28 mouse cellular contexts compared by ENCODE assay signal in genomic region chr3:30466031-30466650, GRCm38 (mm10).
DNase-seq lines count a peak whose midpoint lies in the region; ATAC-seq and TF ChIP-seq lines count a peak whose summit lies in the region.
"Had no signal": no experiment of that assay in that cellular context is flagged by ENCODE, and none has a peak within 500 bp of the region (broad histone marks: within the 10 kb centered on the region; RNA-seq: fewer than 3 reads in every experiment).

No protein-coding gene starts in this region.

- H3K9me3 ChIP-seq in heart, embryonic 16.5 days (replicated peaks; ENCODE audit: control insufficient read depth, low read length) = no peaks in the 10 kb centered on the region
- no peaks in the 10 kb centered on the region for H3K9me3 ChIP-seq in heart, embryonic 10.5 days
- no peaks in the 10 kb centered on the region for H3K9me3 ChIP-seq in lung, postnatal 0 days (ENCODE audit: low read length)
- H3K9me3 ChIP-seq in forebrain, embryonic 11.5 days (ENCODE audit: control insufficient read depth, low read length) = no peaks in the 10 kb centered on the region
- H3K9me3 ChIP-seq: heart, embryonic 13.5 days; hindbrain, embryonic 10.5 days; hindbrain, embryonic 15.5 days; liver, embryonic 12.5 days; midbrain, embryonic 10.5 days; neural tube, embryonic 12.5 days had no signal

- H3K27ac ChIP-seq in gastrocnemius, adult 2 months = peak overlapping the region; percentile 75
- H3K27ac ChIP-seq in heart, embryonic 16.5 days (ENCODE audit: low read length) = peak overlapping the region; percentile 11; the same call in 1 of the 2 replicates
- H3K27ac ChIP-seq in heart, embryonic 10.5 days = no peak overlapping the region
- H3K27ac ChIP-seq in lung, postnatal 0 days (ENCODE audit: low read length) = 0 out of 2 replicates have a peak overlapping the region, but pooled peaks have one; percentile 15
- peak overlapping the region; percentile 46 for H3K27ac ChIP-seq in cortical plate, adult 2 months (ENCODE audit: insufficient read depth, low read length)
- no peak overlapping the region for H3K27ac ChIP-seq in forebrain, embryonic 11.5 days (ENCODE audit: low read depth, low read length)
- H3K27ac ChIP-seq: hindbrain, embryonic 10.5 days; hindbrain, embryonic 15.5 days; liver, embryonic 12.5 days; midbrain, embryonic 10.5 days; neural tube, embryonic 12.5 days had no signal

- no peaks in the 10 kb centered on the region; the same call in 1 of the 2 replicates for H3K27me3 ChIP-seq in heart, embryonic 16.5 days (ENCODE audit: control insufficient read depth, insufficient read depth, low read length)
- no peaks in the 10 kb centered on the region for H3K27me3 ChIP-seq in heart, embryonic 10.5 days (ENCODE audit: insufficient read depth, poor library complexity, severe bottlenecking)
- H3K27me3 ChIP-seq in lung, postnatal 0 days (replicated peaks; ENCODE audit: insufficient read depth, low read length) = no peaks in the 10 kb centered on the region
- no peaks in the 10 kb centered on the region for H3K27me3 ChIP-seq in forebrain, embryonic 11.5 days (ENCODE audit: control insufficient read depth, insufficient read depth, low read length)
- H3K27me3 ChIP-seq: heart, embryonic 13.5 days; hindbrain, embryonic 15.5 days; liver, embryonic 12.5 days; neural tube, embryonic 12.5 days had no signal

- H3K9ac ChIP-seq in heart, embryonic 16.5 days (ENCODE audit: low read length) = no peak overlapping the region
- no peak overlapping the region for H3K9ac ChIP-seq in lung, postnatal 0 days (replicated peaks; ENCODE audit: low read depth)
- no peak overlapping the region for H3K9ac ChIP-seq in forebrain, embryonic 11.5 days (ENCODE audit: low read length)
- H3K9ac ChIP-seq: heart, embryonic 13.5 days; hindbrain, embryonic 15.5 days; liver, embryonic 12.5 days; liver, postnatal 0 days; neural tube, embryonic 12.5 days had no signal

- peaks cover 10% of the 10 kb centered on the region for H3K4me1 ChIP-seq in heart, embryonic 16.5 days (ENCODE audit: control insufficient read depth, insufficient read depth, low read length)
- peaks cover 20% of the 10 kb centered on the region for H3K4me1 ChIP-seq in heart, embryonic 10.5 days
- peaks cover 5% of the 10 kb centered on the region; the same call in 1 of the 2 replicates for H3K4me1 ChIP-seq in lung, postnatal 0 days (ENCODE audit: insufficient read depth, low read depth, low read length)
- no peaks in the 10 kb centered on the region for H3K4me1 ChIP-seq in cortical plate, adult 2 months (ENCODE audit: control insufficient read depth, insufficient read depth, low read length)
- H3K4me1 ChIP-seq in forebrain, embryonic 11.5 days (replicated peaks; ENCODE audit: control insufficient read depth, insufficient read depth, low read length) = no peaks in the 10 kb centered on the region
- H3K4me1 ChIP-seq: hindbrain, embryonic 15.5 days; liver, embryonic 12.5 days; neural tube, embryonic 12.5 days had no signal

- no peak for DNase-seq in gastrocnemius, adult 2 months
- DNase-seq in gastrocnemius, postnatal 36 days = no peak
- no peak for DNase-seq in heart, embryonic 10.5 days (ENCODE audit: low spot score)
- DNase-seq in lung, postnatal 0 days (ENCODE audit: low spot score) = no peak
- no peak for DNase-seq in lung, postnatal 36 days
- DNase-seq in forebrain, embryonic 11.5 days (ENCODE audit: low spot score) = no peak
- DNase-seq: adrenal gland, adult 2 months; adrenal gland, postnatal 36 days; cerebellum, adult 8-10 months; cerebellum, postnatal 25 days; gastrocnemius, postnatal 25 days; kidney, adult 11 months; kidney, postnatal 14 days; left cerebral cortex, postnatal 4 days; liver, postnatal 0 days; lung, postnatal 14 days had no signal

- WGBS in heart, embryonic 16.5 days = 62% methylated on average over 11 of the region's 11 CpGs
- 57% methylated on average over 11 of the region's 11 CpGs for WGBS in heart, embryonic 10.5 days
- WGBS in lung, postnatal 0 days = 48% methylated on average over 11 of the region's 11 CpGs
- WGBS in forebrain, embryonic 11.5 days = 71% methylated on average over 11 of the region's 11 CpGs

- intact Hi-C loops in gastrocnemius, adult 2 months (cut with DNase I) = loop anchor here (5.0 kb wide), 1 partner anchor 41 kb away; no protein-coding TSS in a partner anchor
- intact Hi-C loops in gastrocnemius, postnatal 36 days (cut with DNase I) = no loop called here

- TF ChIP-seq POLR2A in cortical plate, adult 2 months (IDR thresholded peaks at IDR 0.05; ENCODE audit: extremely low read depth, insufficient read depth, low read length) = no peak

- TF ChIP-seq CTCF in gastrocnemius, adult 2 months (IDR thresholded peaks at IDR 0.05) = no peak
- no peak for TF ChIP-seq CTCF in lung, postnatal 0 days (IDR thresholded peaks at IDR 0.05)
- TF ChIP-seq CTCF in cortical plate, adult 2 months (IDR thresholded peaks at IDR 0.05; ENCODE audit: extremely low read depth, insufficient read depth, low read length) = no peak

- ATAC-seq in heart, embryonic 16.5 days (replicated peaks; ENCODE audit: extremely low read depth, insufficient read depth, low FRiP score) = no peak
- ATAC-seq in lung, postnatal 0 days = no peak
- ATAC-seq in forebrain, embryonic 11.5 days (replicated peaks; ENCODE audit: low FRiP score) = no peak
- ATAC-seq: forebrain, embryonic 14.5 days; inflammation-experienced regulatory T-cells, adult 6 months; liver, embryonic 12.5 days; liver, postnatal 0 days; Patski had no signal

- H3K36me3 ChIP-seq in heart, embryonic 16.5 days (ENCODE audit: control insufficient read depth, insufficient read depth) = no peaks in the 10 kb centered on the region
- no peaks in the 10 kb centered on the region for H3K36me3 ChIP-seq in heart, embryonic 10.5 days
- H3K36me3 ChIP-seq in lung, postnatal 0 days (ENCODE audit: insufficient read depth, low read length) = no peaks in the 10 kb centered on the region
- H3K36me3 ChIP-seq in forebrain, embryonic 11.5 days (ENCODE audit: control insufficient read depth, insufficient read depth, low read length) = no peaks in the 10 kb centered on the region
- H3K36me3 ChIP-seq: heart, embryonic 13.5 days; hindbrain, embryonic 10.5 days; hindbrain, embryonic 15.5 days; liver, embryonic 12.5 days; midbrain, embryonic 10.5 days; neural tube, embryonic 12.5 days had no signal

- H3K4me3 ChIP-seq in gastrocnemius, adult 2 months = no peak overlapping the region
- no peak overlapping the region for H3K4me3 ChIP-seq in heart, embryonic 16.5 days (ENCODE audit: low read length)
- H3K4me3 ChIP-seq in heart, embryonic 10.5 days = no peak overlapping the region
- no peak overlapping the region for H3K4me3 ChIP-seq in lung, postnatal 0 days (ENCODE audit: low read depth, low read length)
- no peak overlapping the region for H3K4me3 ChIP-seq in cortical plate, adult 2 months (ENCODE audit: insufficient read depth, low read length)
- H3K4me3 ChIP-seq in forebrain, embryonic 11.5 days (ENCODE audit: low read depth, low read length) = no peak overlapping the region
- H3K4me3 ChIP-seq: heart, embryonic 13.5 days; hindbrain, embryonic 10.5 days; hindbrain, embryonic 15.5 days; liver, embryonic 12.5 days; midbrain, embryonic 10.5 days; myocyte; neural tube, embryonic 12.5 days had no signal

- no peak for TF ChIP-seq EP300 in lung, postnatal 0 days (IDR thresholded peaks at IDR 0.05)

- H3K4me2 ChIP-seq in heart, embryonic 16.5 days (ENCODE audit: low read depth, low read length) = no peak overlapping the region
- no peak overlapping the region for H3K4me2 ChIP-seq in lung, postnatal 0 days (replicated peaks; ENCODE audit: low read depth, low read length)
- no peak overlapping the region for H3K4me2 ChIP-seq in forebrain, embryonic 11.5 days (ENCODE audit: low read depth, low read length, severe bottlenecking)
- H3K4me2 ChIP-seq: heart, embryonic 13.5 days; hindbrain, embryonic 15.5 days; liver, embryonic 12.5 days; neural tube, embryonic 12.5 days had no signal

Comparison
In these comparisons a context has a peak if more than half of its experiments do, and no peak if none do; other contexts are left out.
1. H3K27ac ChIP-seq: peak in gastrocnemius, adult 2 months (single experiment), heart, embryonic 16.5 days (single experiment), lung, postnatal 0 days (single experiment) and cortical plate, adult 2 months (single experiment); none in heart, embryonic 10.5 days (single experiment) and forebrain, embryonic 11.5 days (single experiment).